Mouse (Mus musculus): ENCODE results near the gene Rasgrp3.

DNA sequence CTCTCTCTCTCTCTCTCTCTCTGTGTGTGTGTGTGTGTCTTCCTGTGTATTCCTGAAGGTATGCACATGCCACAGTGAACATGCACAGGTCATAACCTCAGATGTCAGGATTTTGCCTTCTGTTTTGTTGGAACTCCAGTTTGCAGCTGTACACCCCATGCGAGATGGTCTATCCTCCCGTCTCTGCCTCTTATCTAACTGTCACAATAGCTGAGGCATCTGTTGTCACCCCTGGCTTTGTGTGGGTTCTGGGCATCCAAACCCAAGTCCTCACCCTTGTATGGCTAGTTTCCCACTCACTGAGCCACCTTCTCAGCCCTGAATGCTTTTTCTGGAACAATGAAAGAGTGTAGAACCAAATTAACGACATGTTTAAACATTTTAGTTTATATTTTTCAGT, 44.7 kb downstream of the Rasgrp3 start:
- TF ChIP-seq POLR2A (IDR thresholded peaks at IDR 0.05; ENCODE audit: low read depth, low read length) (no peak), CTCF (IDR thresholded peaks at IDR 0.05; ENCODE audit: extremely low read depth, insufficient read length, insufficient replicate concordance, low read depth, low read length) (no peak)
